Mouse (Mus musculus) embryonic facial prominence, embryonic 10.5 days (tissue): ENCODE measurements around the gene Hspd1. TPM values are rescaled to one million over a fixed set of nuclear protein-coding genes. Genes with fewer than 3 reads are reported as not detected.
A peak's percentile ranks its signal among the peaks of the same experiment; 100 is the strongest.

Source experiments
- DNase-seq: peaks from one replicate; pipeline ENCODE4 v3.0.0-alpha.2; 2017; ENCODE audit warnings: low spot score
- H3K27ac ChIP-seq: fragments of 300-500 bp; sonication (generic); replicated peaks from 2 replicates; pipeline ENCODE4 v1.5.1; 2016; ENCODE audit warnings: mild to moderate bottlenecking
- H3K27me3 ChIP-seq: fragments of 300-500 bp; sonication (generic); replicated peaks from 2 replicates; pipeline ENCODE4 v1.6.1; 2016; ENCODE audit warnings: low read depth, mild to moderate bottlenecking; ENCODE audit not compliant: poor library complexity, severe bottlenecking
- H3K36me3 ChIP-seq: fragments of 300-500 bp; sonication (generic); replicated peaks from 2 replicates; pipeline ENCODE4 v1.6.1; 2016; ENCODE audit warnings: mild to moderate bottlenecking, moderate library complexity
- H3K4me1 ChIP-seq: fragments of 300-500 bp; sonication (generic); 2 replicates; pipeline ENCODE4 v1.6.1; 2016
- H3K4me3 ChIP-seq: fragments of 300-500 bp; sonication (generic); 2 replicates; pipeline ENCODE4 v1.5.1; 2016; ENCODE audit warnings: mild to moderate bottlenecking, moderate library complexity
- H3K9me3 ChIP-seq: fragments of 300-500 bp; sonication (generic); 2 replicates; pipeline ENCODE4 v1.6.1; 2016; ENCODE audit warnings: mild to moderate bottlenecking
- WGBS: fragments of 180-500 bp; shearing (Covaris S2); methylation state at CpG from one replicate; pipeline ENCODE4 v1.1.7; 2016; 5-methylcytosine and 5-hydroxymethylcytosine counted together
- polyA plus RNA-seq: library from polyadenylated mRNA; unstranded; fragments of >200 nt; fragmentation: Nextera tagmentation; extraction: Ambion mirVana; gene quantifications from 2 replicates; pipeline ENCODE4 v1.2.1, GENCODE M21; 2016

Hspd1 gene
- polyA plus RNA-seq, 1 experiment from 2014 or later = 604 TPM

DNA sequence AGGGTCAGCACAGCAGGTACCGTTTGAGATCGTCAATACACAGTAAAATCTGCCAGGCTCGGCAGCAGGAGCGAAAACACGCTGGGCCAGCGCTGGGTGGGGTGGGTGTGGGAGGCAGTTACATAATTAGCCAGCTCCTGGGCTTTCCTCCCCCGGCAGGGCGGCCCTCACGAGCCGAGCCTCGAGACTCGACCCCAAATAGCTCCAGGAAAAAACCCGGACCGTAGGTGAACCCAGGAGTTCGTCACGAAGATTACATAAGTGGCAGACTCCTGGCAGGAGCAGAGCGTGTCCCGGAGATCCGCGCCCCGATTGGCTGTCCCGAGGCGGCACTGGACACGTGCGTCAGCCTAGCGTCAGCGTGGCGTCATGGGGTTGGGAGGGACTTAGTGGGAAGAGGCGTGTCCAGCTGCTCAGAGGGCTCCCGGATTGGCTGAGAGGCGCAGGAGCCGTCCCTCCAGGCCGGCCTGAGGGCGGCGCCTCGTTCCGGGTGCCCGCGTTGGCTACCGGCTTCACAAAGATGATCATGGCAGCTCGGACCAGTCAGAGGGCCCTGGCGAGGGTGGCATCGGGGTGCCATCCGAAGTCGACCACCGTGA, 35.6 kb downstream of the Hspd1 start, which contains the start of gene Coq10b:
TSS of gene Coq10b (plus strand) at position 416 of the 599 bp plus-strand sequence.
- peak within 1 kb of the TSS; percentile 90 for H3K4me3 ChIP-seq
- no peaks in the 10 kb centered on the region for H3K9me3 ChIP-seq
- H3K36me3 ChIP-seq = peaks cover 17% of the 10 kb centered on the region
- peak within 1 kb of the TSS; percentile 89 for H3K27ac ChIP-seq
- H3K4me1 ChIP-seq = peaks cover 13% of the 10 kb centered on the region
- H3K27me3 ChIP-seq = peaks cover 6% of the 10 kb centered on the region; the same call in 1 of the 2 replicates
- WGBS = under 1% methylated on average over 46 of the region's 46 CpGs
- DNase-seq = peak; percentile 99

DNA sequence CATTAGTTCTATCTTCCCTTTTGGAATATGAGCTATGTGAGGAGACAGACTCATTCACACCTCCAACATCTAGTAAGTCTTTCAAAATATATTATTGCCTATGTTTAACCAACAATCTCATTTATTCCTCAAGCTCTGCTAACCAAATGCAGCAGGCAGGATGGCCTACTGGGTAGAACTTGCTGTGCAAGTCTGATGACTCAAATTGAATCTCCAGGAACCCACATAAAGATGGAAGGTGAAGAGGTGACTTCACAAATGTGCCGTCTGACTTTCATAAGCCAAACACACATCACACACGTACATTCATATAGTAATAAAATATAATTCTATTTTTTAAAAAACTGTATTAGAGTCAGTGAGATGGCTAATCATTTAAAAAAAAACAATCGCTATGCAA, 36.4 kb downstream of the Hspd1 start:
- 72% methylated on average over 3 of the region's 3 CpGs for WGBS
- Histone ChIP-seq H3K4me3 (peak overlapping the region; percentile 90), H3K9me3 (no peaks in the 10 kb centered on the region), H3K36me3 (peaks cover 9% of the 10 kb centered on the region), H3K27ac (no peak overlapping the region), H3K4me1 (peaks cover 13% of the 10 kb centered on the region), H3K27me3 (peaks cover 6% of the 10 kb centered on the region; the same call in 1 of the 2 replicates)
- no peak for DNase-seq

DNA sequence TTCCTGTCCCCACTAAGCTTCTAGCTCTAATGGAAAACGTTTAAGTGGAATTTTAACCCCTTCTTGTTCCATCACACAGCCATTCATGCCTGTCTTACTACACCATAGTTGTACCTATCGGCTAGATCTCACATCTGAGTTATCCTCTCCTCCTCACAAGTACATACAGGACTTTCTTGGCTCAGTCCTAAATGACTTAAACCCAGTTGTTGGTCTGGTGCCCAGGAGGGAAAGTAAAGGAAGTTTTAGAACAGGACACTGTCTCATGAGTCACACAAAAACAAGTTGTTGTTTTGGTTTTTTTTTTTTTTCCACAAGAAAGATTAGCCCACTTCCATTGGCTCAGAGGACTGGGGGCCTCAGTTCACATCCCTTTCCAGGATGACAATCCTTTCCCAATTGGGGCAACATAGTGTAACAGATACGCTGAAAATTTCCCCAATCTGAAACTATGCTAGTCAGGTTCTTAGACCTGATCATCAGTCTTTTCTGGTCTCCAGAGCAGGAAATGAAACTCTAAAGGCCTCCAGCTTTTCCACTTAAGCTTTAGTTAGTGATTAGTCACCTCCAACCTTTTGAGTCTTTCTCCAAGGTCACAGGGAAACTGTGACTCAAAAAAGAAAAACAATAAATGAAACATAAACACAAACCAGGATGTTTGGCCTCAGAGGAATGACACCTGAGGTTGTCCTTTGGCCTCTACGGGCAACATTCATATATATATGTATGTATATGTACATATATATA, 39.0 kb downstream of the Hspd1 start:
- peaks cover 6% of the 10 kb centered on the region; the same call in 1 of the 2 replicates for H3K27me3 ChIP-seq
- H3K9me3 ChIP-seq = no peaks in the 10 kb centered on the region
- 67% methylated on average over 4 of the region's 4 CpGs for WGBS
- H3K36me3 ChIP-seq = no peaks in the 10 kb centered on the region
- H3K4me3 ChIP-seq = no peak overlapping the region
- no peak overlapping the region for H3K27ac ChIP-seq
- peaks cover 13% of the 10 kb centered on the region for H3K4me1 ChIP-seq
- DNase-seq = no peak

DNA sequence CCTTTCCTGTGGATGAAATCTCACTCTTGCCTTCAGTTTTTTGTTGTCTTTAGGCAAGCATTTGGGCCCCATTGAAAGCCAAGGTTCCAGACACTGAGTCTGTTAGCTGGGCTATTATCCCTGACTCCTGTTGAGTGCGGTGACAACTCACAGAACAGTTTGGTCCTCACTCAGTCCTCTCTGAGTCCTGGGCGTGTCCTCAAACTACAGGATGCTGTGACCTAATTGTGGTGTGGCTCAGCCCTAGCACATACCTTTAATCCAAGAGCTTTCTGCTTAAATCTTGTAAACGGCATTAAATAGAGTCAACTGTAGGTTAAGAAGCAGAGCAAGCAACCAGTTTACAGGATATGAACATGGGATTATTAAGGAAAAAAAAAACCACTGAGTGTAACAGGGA, 44.9 kb downstream of the Hspd1 start:
- H3K36me3 ChIP-seq = no peaks in the 10 kb centered on the region

DNA sequence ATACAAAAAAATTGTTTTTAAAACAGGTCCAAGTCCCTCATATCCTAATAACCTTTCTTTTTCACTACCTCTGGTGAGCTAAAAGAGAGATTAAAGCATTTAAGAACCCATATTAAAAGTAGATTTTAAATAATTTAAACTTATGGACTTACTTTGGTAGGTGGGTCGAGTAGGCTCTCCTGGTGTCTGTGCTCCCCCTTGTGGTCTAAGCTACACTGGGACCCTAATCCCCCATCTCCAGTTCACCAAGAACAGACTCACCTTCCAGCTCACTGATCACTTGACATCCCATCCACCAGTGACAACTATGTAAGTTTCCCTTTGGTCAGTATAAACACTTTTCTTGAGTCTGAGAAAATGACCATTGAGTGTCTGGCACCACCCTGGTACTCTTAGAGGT, 45.8 kb downstream of the Hspd1 start:
- no peak for DNase-seq
- Histone ChIP-seq H3K9me3 (peaks cover 3% of the 10 kb centered on the region; the same call in 1 of the 2 replicates), H3K27ac (no peak overlapping the region), H3K4me1 (no peaks in the 10 kb centered on the region), H3K4me3 (no peak overlapping the region), H3K36me3 (no peaks in the 10 kb centered on the region), H3K27me3 (no peaks in the 10 kb centered on the region)
- WGBS = 63% methylated on average over 1 of the region's 1 CpGs

More for the DNA sequence above, 44.9 kb downstream of the Hspd1 start:
- Histone ChIP-seq H3K9me3 (peaks cover 3% of the 10 kb centered on the region; the same call in 1 of the 2 replicates), H3K27ac (no peak overlapping the region), H3K4me1 (no peaks in the 10 kb centered on the region), H3K4me3 (no peak overlapping the region), H3K27me3 (no peaks in the 10 kb centered on the region)
- no peak for DNase-seq
- 80% methylated on average over 3 of the region's 3 CpGs for WGBS

DNA sequence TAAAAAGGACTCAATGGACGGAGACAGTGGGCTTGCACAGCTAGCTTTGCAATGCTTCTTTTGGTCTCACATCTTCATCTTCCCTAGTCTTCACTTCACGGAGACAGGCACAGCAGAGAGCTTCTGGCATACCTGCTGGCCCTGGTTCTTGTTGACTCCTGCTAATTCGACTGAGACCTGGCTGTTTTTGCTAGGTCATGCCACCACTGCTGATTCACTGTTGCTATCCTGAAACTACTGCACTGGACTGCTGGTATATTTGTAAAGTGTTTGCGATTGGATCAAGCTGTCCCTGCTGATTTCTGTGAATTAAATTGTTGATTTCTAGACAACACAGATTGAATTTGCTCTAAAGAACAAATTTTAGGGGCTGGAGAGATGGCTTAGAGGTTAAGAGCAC, 46.4 kb downstream of the Hspd1 start:
- Histone ChIP-seq H3K36me3 (no peaks in the 10 kb centered on the region), H3K27me3 (no peaks in the 10 kb centered on the region), H3K4me3 (no peak overlapping the region), H3K4me1 (no peaks in the 10 kb centered on the region), H3K9me3 (peaks cover 3% of the 10 kb centered on the region; the same call in 1 of the 2 replicates), H3K27ac (no peak overlapping the region)
- no peak for DNase-seq
- WGBS = 86% methylated on average over 4 of the region's 4 CpGs

DNA sequence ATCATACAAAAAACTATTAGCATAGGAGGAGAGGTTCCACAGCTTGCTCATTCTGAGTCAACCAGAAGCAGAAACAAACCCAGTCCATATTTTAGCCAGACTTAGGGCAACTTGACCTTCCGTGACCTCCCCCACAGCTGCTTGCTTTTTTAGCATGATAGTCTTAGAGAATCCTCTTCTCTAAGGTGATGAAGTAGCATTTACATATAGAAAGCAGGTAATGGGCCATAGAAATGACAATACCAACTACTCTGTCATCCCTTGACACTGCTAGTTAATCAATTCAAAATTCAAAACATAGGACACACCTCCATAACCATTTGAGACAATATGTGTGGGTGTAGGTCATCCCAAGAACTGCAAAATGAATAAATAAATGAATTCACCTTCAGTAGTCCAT, 48.1 kb downstream of the Hspd1 start:
- DNase-seq = no peak
- Histone ChIP-seq H3K36me3 (no peaks in the 10 kb centered on the region), H3K4me1 (no peaks in the 10 kb centered on the region), H3K27ac (no peak overlapping the region), H3K4me3 (no peak overlapping the region), H3K9me3 (peaks cover 3% of the 10 kb centered on the region; the same call in 1 of the 2 replicates), H3K27me3 (no peaks in the 10 kb centered on the region)
- WGBS = 91% methylated on average over 1 of the region's 1 CpGs

DNA sequence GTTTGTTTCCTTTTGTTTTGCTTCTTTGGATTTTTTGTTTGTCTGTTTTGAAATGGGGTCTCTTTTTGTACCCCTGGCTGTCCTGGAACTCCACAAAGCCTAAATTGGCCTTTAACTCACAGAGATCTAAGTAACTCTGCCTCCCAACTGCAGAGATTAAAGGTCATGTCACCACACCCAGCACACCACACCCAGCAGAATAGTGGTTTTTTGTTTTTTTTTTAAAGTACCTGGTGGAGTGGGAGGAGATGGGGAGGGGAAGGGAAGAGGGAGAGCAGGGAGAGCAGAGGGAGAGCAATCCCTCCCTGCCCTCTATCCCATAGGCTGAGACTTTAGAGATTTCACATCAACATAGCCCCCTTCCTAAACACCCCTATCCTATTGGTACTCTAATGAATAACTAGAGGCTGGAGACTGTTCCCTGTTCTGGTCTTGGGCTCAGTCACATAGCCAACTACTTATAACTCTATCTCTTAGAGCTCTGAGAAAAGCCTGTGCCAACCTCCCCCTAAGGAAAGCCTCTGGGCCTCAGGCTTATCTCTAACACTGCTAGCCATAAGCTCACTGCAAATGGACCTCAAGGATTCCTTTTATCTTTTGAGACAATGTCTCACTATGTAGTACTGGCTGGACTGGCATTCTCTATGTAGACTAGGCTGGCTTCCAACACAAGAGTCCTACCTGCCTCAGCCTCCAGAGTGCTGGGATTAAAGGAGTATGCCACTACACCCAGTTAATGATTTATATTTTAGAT, 56.8 kb downstream of the Hspd1 start:
- Histone ChIP-seq H3K4me1 (no peaks in the 10 kb centered on the region), H3K27ac (no peak overlapping the region), H3K36me3 (no peaks in the 10 kb centered on the region), H3K27me3 (no peaks in the 10 kb centered on the region), H3K4me3 (no peak overlapping the region), H3K9me3 (no peaks in the 10 kb centered on the region)
- no peak for DNase-seq

DNA sequence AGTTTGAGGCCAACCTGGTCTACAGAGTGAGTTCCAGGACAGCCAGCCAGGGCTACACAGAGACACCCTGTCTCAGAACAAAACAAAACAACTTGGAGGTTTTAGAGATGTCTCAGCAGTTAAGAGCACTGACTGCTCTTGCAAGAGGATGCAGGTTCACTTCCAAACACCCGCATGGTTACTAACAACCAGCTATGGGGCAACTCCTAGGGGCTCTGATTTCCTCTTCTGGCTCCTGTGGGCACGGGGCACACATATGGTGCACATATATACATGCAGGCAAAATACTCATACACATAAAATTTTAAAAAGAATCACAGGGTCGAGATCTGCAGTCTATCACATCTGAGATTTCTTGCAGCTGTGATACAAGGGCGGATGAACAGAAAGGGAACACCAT, 58.6 kb downstream of the Hspd1 start:
- H3K27me3 ChIP-seq = no peaks in the 10 kb centered on the region
- H3K27ac ChIP-seq = no peak overlapping the region
- DNase-seq = no peak
- H3K4me1 ChIP-seq = peaks cover 6% of the 10 kb centered on the region
- H3K9me3 ChIP-seq = no peaks in the 10 kb centered on the region
- H3K4me3 ChIP-seq = no peak overlapping the region
- H3K36me3 ChIP-seq = peaks cover 9% of the 10 kb centered on the region
- 72% methylated on average over 4 of the region's 4 CpGs for WGBS

DNA sequence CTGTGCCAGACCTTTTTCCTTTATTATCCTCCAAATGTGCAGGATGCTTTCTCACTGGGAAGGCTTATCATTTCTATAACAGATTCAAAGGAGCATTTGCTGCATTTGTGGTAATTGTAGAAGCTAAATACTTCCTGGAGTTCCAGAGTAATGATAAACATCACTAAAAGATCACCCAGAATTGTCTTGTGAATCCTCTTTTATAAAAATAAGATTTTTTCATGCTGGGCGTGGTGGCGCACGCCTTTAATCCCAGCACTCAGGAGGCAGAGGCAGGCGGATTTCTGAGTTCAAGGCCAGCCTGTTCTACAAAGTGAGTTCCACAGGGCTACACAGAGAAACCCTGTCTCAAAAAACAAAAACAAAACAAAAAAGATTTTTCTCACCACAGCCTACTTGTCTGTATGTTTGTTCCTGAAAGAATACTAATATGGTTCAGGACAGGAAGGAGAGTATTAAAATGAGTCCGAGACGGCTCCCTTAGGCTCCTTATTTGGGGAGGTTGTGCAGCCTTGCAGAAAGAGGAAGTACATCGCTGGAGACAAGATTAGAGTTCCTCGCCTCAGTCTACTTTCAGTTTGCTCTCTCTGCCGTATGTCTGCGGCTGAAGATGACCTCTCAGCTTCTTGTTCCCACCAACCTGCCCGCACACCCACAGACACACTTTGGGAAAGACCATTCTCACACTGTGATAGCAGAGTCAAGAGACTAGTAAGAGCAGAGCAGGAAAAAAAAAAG, 59.4 kb downstream of the Hspd1 start:
- WGBS = 86% methylated on average over 11 of the region's 11 CpGs
- Histone ChIP-seq H3K27ac (no peak overlapping the region), H3K27me3 (no peaks in the 10 kb centered on the region), H3K4me1 (peaks cover 6% of the 10 kb centered on the region), H3K9me3 (no peaks in the 10 kb centered on the region), H3K4me3 (no peak overlapping the region), H3K36me3 (peaks cover 17% of the 10 kb centered on the region)
- no peak for DNase-seq

DNA sequence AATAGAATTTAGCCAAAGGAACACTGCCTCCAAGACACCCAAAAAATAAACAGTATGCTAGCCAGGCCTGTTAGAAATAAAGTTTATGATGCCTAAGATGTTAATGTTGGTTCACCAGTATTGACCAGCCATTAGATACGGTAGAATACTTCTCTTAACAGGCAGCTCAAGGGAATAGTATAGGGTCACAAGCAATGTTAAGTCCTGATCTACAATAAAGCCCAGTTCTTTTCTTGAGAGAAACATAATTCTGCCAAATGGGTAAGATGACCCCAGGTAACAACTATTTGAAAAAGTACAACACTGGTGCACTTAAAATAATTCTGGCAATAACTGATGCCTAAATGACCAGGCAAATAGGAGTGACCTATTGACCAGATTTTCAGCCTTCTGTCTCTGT, 60.1 kb downstream of the Hspd1 start:
- Histone ChIP-seq H3K36me3 (peaks cover 24% of the 10 kb centered on the region), H3K27ac (peak overlapping the region; percentile 98), H3K4me3 (peak overlapping the region; percentile 86), H3K9me3 (0 out of 2 replicates have a peak, but pooled peaks cover 2% of the 10 kb centered on the region), H3K4me1 (peaks cover 6% of the 10 kb centered on the region), H3K27me3 (no peaks in the 10 kb centered on the region)
- DNase-seq = no peak
- WGBS = 92% methylated on average over 1 of the region's 1 CpGs
